Mouse (Mus musculus): ENCODE results near the gene Lysmd4.

Gene Lysmd4

DNA sequence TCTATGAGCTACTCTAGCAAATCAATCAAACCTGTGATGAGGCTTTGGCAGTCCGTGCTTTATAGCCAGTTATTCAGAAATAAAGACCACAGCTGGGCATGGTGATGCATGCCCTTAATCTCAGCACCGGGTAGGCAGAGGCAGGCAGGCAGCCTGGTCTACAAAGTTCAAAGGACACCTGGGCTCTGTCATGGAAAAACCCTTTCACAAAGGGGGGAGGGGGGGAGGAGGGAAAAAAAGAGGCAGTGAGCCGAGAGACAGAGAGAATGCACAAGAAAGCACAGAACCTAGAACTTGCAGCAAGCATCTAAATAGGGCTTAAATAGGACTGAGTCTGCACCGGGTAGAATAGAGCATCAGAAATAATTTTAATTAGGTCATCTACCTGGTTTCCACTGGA, 130.6 kb downstream of the Lysmd4 start:
- no peak for DNase-seq

- DNase-seq, result no peak
Measured at GRCm38 (mm10) chr7:67353667-67354066, 131.3 kb downstream of the Lysmd4 start.

DNA sequence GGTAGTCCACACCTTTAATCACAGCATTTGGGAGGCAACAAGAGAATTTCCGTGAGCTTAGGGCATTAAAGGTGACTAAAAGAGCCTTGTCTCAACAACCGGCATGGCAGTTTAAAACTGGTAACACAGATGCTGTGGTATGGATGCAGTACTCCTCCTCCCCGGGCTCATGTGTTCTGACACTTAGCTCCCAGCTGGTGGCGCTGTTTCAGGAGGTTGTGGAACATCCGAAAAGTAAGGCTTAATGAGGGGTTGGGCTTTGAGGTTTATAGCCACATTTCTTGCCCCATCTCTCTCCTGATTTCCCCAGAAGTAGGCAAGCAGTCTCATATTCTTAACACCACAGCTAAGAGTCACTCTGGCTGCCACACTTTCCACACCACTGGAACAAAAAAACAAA, 133.5 kb downstream of the Lysmd4 start:
- DNase-seq, result no peak

Data from cerebellum, adult 9-11 months (tissue).